Mouse (Mus musculus) spleen, adult 2 months (tissue): ENCODE results near the gene Slc37a4. TPM values are rescaled to one million over a fixed set of nuclear protein-coding genes. Genes with fewer than 3 reads are reported as not detected.

Source experiments
- DNase-seq, 2 experiments: peaks; one replicate each; pipeline versions ENCODE4 v3.0.0 to v3.0.0-alpha.2; 2012 to 2021; ENCODE audit warnings: low spot score in 2 of 2, low read depth in 1 of 2
- H3K27ac ChIP-seq: fragments of 200-500 bp; 2 replicates; pipeline ENCODE4 v1.5.1; 2012; ENCODE audit warnings: low read length, inconsistent platforms; ENCODE audit not compliant: insufficient read depth
- H3K27me3 ChIP-seq: fragments of 200-500 bp; 2 replicates; pipeline ENCODE4 v1.6.1; 2012; ENCODE audit warnings: mild to moderate bottlenecking, moderate library complexity, low read length, inconsistent platforms; ENCODE audit not compliant: control insufficient read depth, insufficient read depth
- H3K36me3 ChIP-seq: fragments of 200-500 bp; 2 replicates; pipeline ENCODE4 v1.6.1; 2012; ENCODE audit warnings: mild to moderate bottlenecking, low read length, inconsistent platforms; ENCODE audit not compliant: control insufficient read depth, insufficient read depth
- H3K4me1 ChIP-seq: fragments of 200-500 bp; 2 replicates; pipeline ENCODE4 v1.6.1; 2011; ENCODE audit warnings: inconsistent platforms; ENCODE audit not compliant: control insufficient read depth, insufficient read depth, insufficient read length
- H3K4me3 ChIP-seq: fragments of 200-500 bp; 2 replicates; pipeline ENCODE4 v1.5.1; 2011; ENCODE audit warnings: mild to moderate bottlenecking, inconsistent platforms; ENCODE audit not compliant: insufficient read depth, insufficient read length; ENCODE audit errors: extremely low read depth
- CTCF ChIP-seq: fragments of 200-500 bp; IDR thresholded peaks from 2 replicates; pipeline ENCODE4 v1.5.1; 2011; ENCODE audit warnings: mild to moderate bottlenecking, inconsistent platforms; ENCODE audit not compliant: insufficient read depth, insufficient read length, insufficient replicate concordance; ENCODE audit errors: extremely low read depth
- POLR2A ChIP-seq: fragments of 200-500 bp; IDR thresholded peaks from 2 replicates; pipeline ENCODE4 v1.6.1; 2011; ENCODE audit warnings: low read depth, low read length, inconsistent platforms
- WGBS: fragments of 180-500 bp; shearing (Covaris S2); methylation state at CpG from one replicate; pipeline ENCODE4 v1.1.7; 2018; 5-methylcytosine and 5-hydroxymethylcytosine counted together
- polyA plus RNA-seq: library from polyadenylated mRNA; depleted of rRNA; stranded (reverse); fragments of >200 nt; gene quantifications from 2 replicates; pipeline ENCODE4 v1.2.3, GENCODE M21; 2012; rRNA removed

Gene Slc37a4
- 24.5 and 25.4 TPM in 2 replicates for polyA plus RNA-seq

DNA sequence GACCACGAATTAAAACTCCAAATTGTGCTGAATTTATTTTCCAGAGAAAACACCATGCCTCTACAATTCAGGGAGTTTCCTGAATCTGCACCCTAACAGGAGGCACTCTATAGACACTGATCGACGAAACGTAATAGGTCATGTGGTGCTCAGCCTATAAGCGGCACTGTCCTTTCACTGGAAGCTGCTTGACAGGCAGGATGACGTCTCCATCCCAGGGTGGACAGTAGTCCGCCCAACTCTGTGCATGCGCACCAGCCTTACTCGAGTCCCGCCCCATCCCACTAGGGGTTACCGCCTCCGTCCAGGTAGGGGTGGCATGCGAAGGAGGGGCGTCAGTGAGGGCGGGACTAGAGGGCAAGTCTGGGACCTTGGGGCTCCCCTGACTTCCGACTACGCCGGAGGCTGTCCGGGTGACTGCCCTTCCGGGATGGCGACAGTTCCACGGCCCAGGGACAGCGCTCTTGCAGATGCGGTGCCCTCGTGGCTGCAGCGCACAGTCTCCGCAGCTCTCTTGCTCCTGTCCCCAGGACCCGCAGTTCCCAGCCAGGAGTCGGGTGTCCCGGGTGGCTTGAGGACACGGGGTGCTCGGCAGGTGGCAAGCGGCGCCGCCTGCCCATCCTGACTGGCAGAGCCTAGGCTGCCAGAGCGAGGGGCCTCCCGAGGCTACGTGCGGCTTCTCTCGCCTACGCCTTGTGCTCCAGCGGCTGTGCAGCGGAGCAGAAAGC is at the start of gene Slc37a4:
Gene Slc37a4, plus strand, starts transcription at position 169 of the 728 bp plus-strand sequence.
- peaks cover 3% of the 10 kb centered on the region; the same call in 1 of the 2 replicates for H3K4me1 ChIP-seq
- peak within 1 kb of the TSS; percentile 73 for H3K27ac ChIP-seq
- peak within 1 kb of the TSS; percentile 79 for H3K4me3 ChIP-seq
- WGBS = under 1% methylated on average over 43 of the region's 43 CpGs
- TF ChIP-seq POLR2A (peak; percentile 91), CTCF (no peak)
- H3K27me3 ChIP-seq = no peaks in the 10 kb centered on the region
- DNase-seq = peak; percentile 89 to 95
- H3K36me3 ChIP-seq = peaks cover 9% of the 10 kb centered on the region; the same call in 1 of the 2 replicates

DNA sequence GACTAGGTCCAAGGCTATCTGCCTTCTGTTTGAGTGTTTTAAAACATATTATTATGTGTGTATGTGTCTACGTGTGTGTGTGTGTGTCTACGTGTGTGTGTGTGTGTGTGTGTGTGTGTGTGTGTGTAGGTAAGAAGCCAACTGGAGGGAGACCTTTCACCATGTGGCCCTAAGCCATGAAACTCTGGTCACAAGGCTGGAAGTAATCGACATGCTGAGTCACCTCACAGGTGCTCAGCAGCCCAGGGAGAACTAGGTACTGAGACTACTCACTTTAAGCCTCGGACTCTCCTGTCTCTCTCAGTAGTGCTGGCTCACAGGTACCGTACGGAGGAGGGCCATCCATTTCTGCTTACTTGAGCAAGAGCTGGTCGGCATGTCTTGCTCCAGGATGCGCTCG is 49.5 kb upstream of the Slc37a4 start:
- no peak for DNase-seq
- H3K4me3 ChIP-seq = no peak overlapping the region

DNA sequence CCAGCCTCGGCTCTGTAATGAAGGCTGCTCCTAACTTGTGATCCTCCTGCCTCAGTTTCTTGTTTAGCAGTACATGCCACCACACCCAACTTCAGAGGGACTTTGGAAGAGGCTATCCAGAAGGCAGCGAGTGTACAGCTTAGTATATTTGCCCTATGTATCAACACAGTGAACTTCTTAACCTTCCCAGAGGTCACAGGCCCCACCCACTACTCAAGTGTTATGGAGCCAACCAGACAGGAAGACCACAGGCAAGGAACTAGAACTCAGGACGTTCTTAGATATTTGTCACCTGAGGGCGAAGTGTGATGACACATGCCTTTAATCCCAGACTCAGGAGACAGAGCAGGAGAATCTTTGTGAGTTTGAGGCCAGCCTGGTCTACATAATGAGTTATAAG is 49.0 kb upstream of the Slc37a4 start:
- TF ChIP-seq CTCF (no peak), POLR2A (no peak)
- Histone ChIP-seq H3K4me3 (no peak overlapping the region), H3K27ac (no peak overlapping the region), H3K4me1 (peaks cover 5% of the 10 kb centered on the region; the same call in 1 of the 2 replicates), H3K36me3 (peaks cover 35% of the 10 kb centered on the region), H3K27me3 (no peaks in the 10 kb centered on the region)
- 84% methylated on average over 4 of the region's 4 CpGs for WGBS
- DNase-seq = no peak

More for the DNA sequence above, 49.5 kb upstream of the Slc37a4 start:
- peaks cover 5% of the 10 kb centered on the region; the same call in 1 of the 2 replicates for H3K4me1 ChIP-seq
- H3K27me3 ChIP-seq = no peaks in the 10 kb centered on the region
- no peak overlapping the region for H3K27ac ChIP-seq
- H3K36me3 ChIP-seq = peaks cover 31% of the 10 kb centered on the region
- 89% methylated on average over 9 of the region's 9 CpGs for WGBS
- no peak for TF ChIP-seq CTCF
- TF ChIP-seq POLR2A = no peak

DNA sequence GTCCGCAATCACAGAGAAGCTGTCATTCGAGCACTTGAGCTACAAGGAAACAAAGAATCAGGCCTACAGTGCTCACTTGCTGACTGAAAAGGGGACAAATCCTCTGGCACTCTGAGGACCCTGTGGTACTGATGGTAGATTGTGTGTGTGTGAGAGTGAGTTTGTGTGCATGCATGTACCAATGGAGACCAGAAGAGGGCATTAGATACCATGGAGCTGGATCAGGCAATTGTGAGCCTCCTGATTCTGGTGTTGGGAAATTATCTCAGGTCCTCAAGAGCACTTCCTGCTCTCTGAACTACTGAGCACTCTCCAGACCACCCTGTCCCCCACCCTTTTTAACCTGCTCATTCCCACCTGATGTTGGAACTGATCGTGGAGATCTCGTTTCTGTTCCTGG is 48.1 kb upstream of the Slc37a4 start:
- no peaks in the 10 kb centered on the region for H3K27me3 ChIP-seq
- H3K36me3 ChIP-seq = peaks cover 43% of the 10 kb centered on the region
- H3K27ac ChIP-seq = no peak overlapping the region
- no peak overlapping the region for H3K4me3 ChIP-seq
- WGBS = 96% methylated on average over 4 of the region's 4 CpGs
- DNase-seq = no peak
- no peaks in the 10 kb centered on the region for H3K4me1 ChIP-seq
- TF ChIP-seq CTCF = no peak
- no peak for TF ChIP-seq POLR2A

DNA sequence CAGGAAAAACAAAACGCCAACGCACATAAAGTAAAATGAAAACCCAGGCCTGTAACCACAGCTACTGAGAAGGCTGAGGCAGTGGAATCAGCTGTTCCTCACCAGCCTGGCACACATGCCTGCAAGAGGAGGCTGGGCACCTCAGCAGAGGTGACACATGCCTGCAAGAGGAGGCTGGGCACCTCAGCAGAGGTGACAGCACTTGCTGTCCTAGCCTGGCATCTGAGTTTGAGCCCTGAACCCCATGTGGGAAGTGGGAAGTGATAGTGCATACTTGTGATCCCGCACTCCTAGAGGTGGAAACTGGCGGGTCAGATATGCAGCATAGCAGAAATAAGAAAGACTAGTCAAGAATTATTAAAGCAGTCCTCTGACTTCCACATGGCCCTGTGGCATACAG is 45.3 kb upstream of the Slc37a4 start:
- Histone ChIP-seq H3K36me3 (peaks cover 68% of the 10 kb centered on the region), H3K4me1 (no peaks in the 10 kb centered on the region), H3K4me3 (no peak overlapping the region), H3K27me3 (no peaks in the 10 kb centered on the region), H3K27ac (no peak overlapping the region)
- DNase-seq = no peak
- TF ChIP-seq POLR2A = no peak
- TF ChIP-seq CTCF = no peak
- WGBS = 92% methylated on average over 4 of the region's 4 CpGs

DNA sequence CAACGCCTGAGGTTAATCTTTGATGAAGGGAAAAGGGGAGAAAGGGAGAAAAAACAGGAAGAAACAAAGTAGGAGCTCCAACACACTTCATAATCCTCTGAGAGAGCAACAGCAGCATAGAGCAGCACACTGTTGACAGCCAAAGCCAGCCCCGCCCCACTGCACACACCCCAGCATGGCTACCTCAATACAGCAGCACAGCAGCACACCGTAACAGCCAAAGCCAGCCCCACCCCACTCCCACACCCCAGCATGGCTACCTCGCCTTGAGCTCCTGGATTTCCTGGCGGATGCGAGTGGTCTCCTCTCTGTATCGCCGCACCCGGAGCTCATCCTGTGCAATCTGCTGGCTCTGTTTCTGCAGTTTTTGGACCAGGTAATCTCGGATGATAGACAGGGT is 44.3 kb upstream of the Slc37a4 start:
- H3K27ac ChIP-seq = no peak overlapping the region
- 97% methylated on average over 10 of the region's 10 CpGs for WGBS
- H3K36me3 ChIP-seq = peaks cover 69% of the 10 kb centered on the region
- H3K27me3 ChIP-seq = no peaks in the 10 kb centered on the region
- DNase-seq = no peak
- no peak overlapping the region for H3K4me3 ChIP-seq
- TF ChIP-seq POLR2A (no peak), CTCF (no peak)
- no peaks in the 10 kb centered on the region for H3K4me1 ChIP-seq

DNA sequence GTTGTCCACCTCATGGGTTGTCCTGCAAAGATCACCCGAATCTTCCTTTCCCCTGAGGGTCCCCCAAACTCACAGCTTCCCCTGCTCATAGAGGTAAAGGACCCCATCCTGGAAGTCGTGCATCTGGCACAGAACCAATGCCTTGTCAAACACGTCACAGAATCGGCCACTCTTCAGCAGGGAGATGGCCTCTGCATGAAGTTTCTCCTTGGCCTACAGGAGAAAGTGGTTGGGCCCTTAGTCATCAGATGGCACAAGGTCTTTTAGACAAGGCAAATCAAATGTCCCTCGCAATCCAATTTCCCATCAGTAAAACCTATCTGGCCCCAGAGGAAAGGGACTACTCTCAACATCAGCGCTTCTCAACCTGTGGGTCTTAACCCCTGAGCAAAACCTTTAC is 43.5 kb upstream of the Slc37a4 start:
- 93% methylated on average over 6 of the region's 6 CpGs for WGBS
- TF ChIP-seq CTCF (no peak), POLR2A (no peak)
- DNase-seq = no peak
- H3K4me1 ChIP-seq = no peaks in the 10 kb centered on the region
- no peak overlapping the region for H3K27ac ChIP-seq
- no peak overlapping the region for H3K4me3 ChIP-seq
- no peaks in the 10 kb centered on the region for H3K27me3 ChIP-seq
- peaks cover 67% of the 10 kb centered on the region for H3K36me3 ChIP-seq
